Mouse (Mus musculus): Measurements from ENCODE around the gene Psmd4.

DNA sequence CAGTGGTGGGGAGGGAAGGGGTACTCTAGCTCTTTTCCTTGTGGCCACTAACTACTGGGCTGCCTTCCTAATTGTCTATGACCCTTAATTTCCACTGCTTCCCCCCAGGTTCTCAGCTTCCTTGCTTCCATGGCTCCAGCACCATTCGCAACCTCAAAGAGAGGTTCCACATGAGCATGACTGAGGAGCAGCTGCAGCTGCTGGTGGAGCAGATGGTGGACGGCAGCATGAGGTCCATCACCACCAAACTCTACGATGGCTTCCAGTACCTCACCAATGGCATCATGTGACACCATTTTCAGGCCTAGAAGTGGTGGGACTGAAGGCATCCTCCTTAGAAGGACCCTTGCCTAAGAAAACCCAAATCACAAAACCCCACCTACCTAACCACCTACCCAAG is 36.8 kb downstream of the Psmd4 start:
- no peak for TF ChIP-seq CTCF (IDR thresholded peaks at IDR 0.05; ENCODE audit: low read depth)
- TF ChIP-seq EP300 (IDR thresholded peaks at IDR 0.05; ENCODE audit: low read depth), result no peak

All from liver, embryonic 14.5 days (tissue).